Mouse (Mus musculus) liver, embryonic 14.5 days (tissue): ENCODE results near the gene Slc26a9.

Experiments used
- CTCF ChIP-seq: IDR thresholded peaks from 2 replicates; pipeline ENCODE4 v1.5.1; 2016; ENCODE audit warnings: antibody characterized with exemption, low read depth, control low read depth
- EP300 ChIP-seq: IDR thresholded peaks from 2 replicates; pipeline ENCODE4 v1.6.1; 2016; ENCODE audit warnings: antibody characterized with exemption, low read depth

- TF ChIP-seq EP300 (no peak), CTCF (no peak)
Measured at GRCm38 (mm10) chr1:131751891-131752311, 8.1 kb downstream of the Slc26a9 start.
